Mouse (Mus musculus) hindbrain, embryonic 11.5 days (tissue): ENCODE measurements around the gene Rrm1. TPM values are rescaled to one million over a fixed set of nuclear protein-coding genes. Genes with fewer than 3 reads are reported as not detected.
"Not testable (repeated sequence)": the region's sequence is repeated elsewhere in the genome, so short reads cannot be mapped to it uniquely, and the experiment has no call there.

Experiments used
- ATAC-seq: fragments of 200-750 bp; cut with Nextera tagmentation; 2 replicates; pipeline ENCODE4 v1.8.0; 2017; ENCODE audit warnings: mild to moderate bottlenecking, moderate TSS enrichment, moderate library complexity; ENCODE audit not compliant: low FRiP score
- DNase-seq: peaks from one replicate; pipeline ENCODE4 v3.0.0-alpha.2; 2015; ENCODE audit warnings: low spot score
- H3K27ac ChIP-seq: fragments of 300-500 bp; sonication (generic); 2 replicates; pipeline ENCODE4 v1.5.1; 2014; ENCODE audit warnings: mild to moderate bottlenecking, low read depth, low read length
- H3K27me3 ChIP-seq: fragments of 300-500 bp; sonication (generic); 2 replicates; pipeline ENCODE4 v1.6.1; 2014; ENCODE audit warnings: mild to moderate bottlenecking, low read length, moderate library complexity, mixed read lengths; ENCODE audit not compliant: control insufficient read depth, insufficient read depth
- H3K36me3 ChIP-seq: fragments of 300-500 bp; sonication (generic); 2 replicates; pipeline ENCODE4 v1.6.1; 2014; ENCODE audit warnings: mild to moderate bottlenecking, low read length, moderate library complexity, mixed read lengths; ENCODE audit not compliant: control insufficient read depth, insufficient read depth
- H3K4me1 ChIP-seq: fragments of 300-500 bp; sonication (generic); replicated peaks from 2 replicates; pipeline ENCODE4 v1.6.1; 2014; ENCODE audit warnings: low read length, mixed read lengths; ENCODE audit not compliant: control insufficient read depth, insufficient read depth
- H3K4me2 ChIP-seq: fragments of 300-500 bp; sonication (generic); replicated peaks from 2 replicates; pipeline ENCODE4 v1.6.1; 2014; ENCODE audit warnings: mild to moderate bottlenecking, low read depth, low read length
- H3K4me3 ChIP-seq: fragments of 300-500 bp; sonication (generic); 2 replicates; pipeline ENCODE4 v1.5.1; 2014; ENCODE audit warnings: low read depth, low read length
- H3K9ac ChIP-seq: fragments of 300-500 bp; sonication (generic); 2 replicates; pipeline ENCODE4 v1.6.1; 2014; ENCODE audit warnings: low read depth, low read length
- H3K9me3 ChIP-seq: fragments of 300-500 bp; sonication (generic); 2 replicates; pipeline ENCODE4 v1.6.1; 2016; ENCODE audit warnings: low read length; ENCODE audit not compliant: control insufficient read depth
- WGBS: fragments of 180-500 bp; shearing (Covaris S2); extraction: QIAGEN DNeasy Blood & Tissue Kit; methylation state at CpG from one replicate; pipeline ENCODE4 v1.1.7; 2014; 5-methylcytosine and 5-hydroxymethylcytosine counted together
- polyA plus RNA-seq: library from polyadenylated mRNA; unstranded; fragments of >200 nt; fragmentation: Nextera tagmentation; extraction: Ambion mirVana; gene quantifications from 2 replicates; pipeline ENCODE4 v1.2.1, GENCODE M21; 2014

The Rrm1 gene
- polyA plus RNA-seq, 1 experiment from 2014 or later = 189 TPM

DNA sequence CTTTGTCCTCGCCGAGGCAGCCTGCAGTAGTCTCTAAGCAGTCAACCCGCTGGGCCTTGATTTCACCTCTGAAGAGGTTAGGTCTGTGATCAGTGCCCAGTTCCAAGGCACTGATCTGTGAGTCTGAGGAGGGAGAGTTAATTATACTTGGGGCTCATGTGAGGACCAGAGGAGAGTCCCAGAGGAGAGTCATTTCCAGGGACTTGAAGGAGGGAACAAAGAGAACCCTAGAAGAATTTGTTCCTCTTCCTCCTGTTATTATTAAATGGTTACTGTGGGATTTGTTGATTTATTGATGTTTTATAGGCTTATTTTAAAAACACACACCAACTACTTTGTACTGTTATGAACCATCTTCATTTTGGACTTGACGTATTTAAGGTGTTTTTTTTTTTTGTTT is 40.1 kb downstream of the Rrm1 start, which contains the start of gene Olfr543:
Olfr543 (minus strand) TSS at position 101 of the 400 bp plus-strand sequence.
- no peak for DNase-seq
- no peak for ATAC-seq
- H3K36me3 ChIP-seq = no peaks in the 10 kb centered on the region
- no peak within 1 kb of the TSS for H3K27ac ChIP-seq
- H3K4me1 ChIP-seq = no peaks in the 10 kb centered on the region
- no peak within 1 kb of the TSS for H3K4me3 ChIP-seq
- H3K9ac ChIP-seq = no peak within 1 kb of the TSS
- H3K27me3 ChIP-seq = no peaks in the 10 kb centered on the region
- H3K4me2 ChIP-seq = no peak within 1 kb of the TSS
- H3K9me3 ChIP-seq = no peaks in the 10 kb centered on the region
- 96% methylated on average over 4 of the region's 4 CpGs for WGBS

- no peak overlapping the region for H3K27ac ChIP-seq
- no peak overlapping the region for H3K9ac ChIP-seq
- ATAC-seq (no peak), DNase-seq (no peak)
- H3K4me1 ChIP-seq = no peaks in the 10 kb centered on the region
- no peak overlapping the region for H3K4me2 ChIP-seq
- H3K4me3 ChIP-seq = no peak overlapping the region
- no peaks in the 10 kb centered on the region for H3K36me3 ChIP-seq
- H3K27me3 ChIP-seq = no peaks in the 10 kb centered on the region
- WGBS = 91% methylated on average over 2 of the region's 2 CpGs
- no peaks in the 10 kb centered on the region for H3K9me3 ChIP-seq
Measured at GRCm38 (mm10) chr7:102483665-102484064, 42.2 kb downstream of the Rrm1 start.

DNA sequence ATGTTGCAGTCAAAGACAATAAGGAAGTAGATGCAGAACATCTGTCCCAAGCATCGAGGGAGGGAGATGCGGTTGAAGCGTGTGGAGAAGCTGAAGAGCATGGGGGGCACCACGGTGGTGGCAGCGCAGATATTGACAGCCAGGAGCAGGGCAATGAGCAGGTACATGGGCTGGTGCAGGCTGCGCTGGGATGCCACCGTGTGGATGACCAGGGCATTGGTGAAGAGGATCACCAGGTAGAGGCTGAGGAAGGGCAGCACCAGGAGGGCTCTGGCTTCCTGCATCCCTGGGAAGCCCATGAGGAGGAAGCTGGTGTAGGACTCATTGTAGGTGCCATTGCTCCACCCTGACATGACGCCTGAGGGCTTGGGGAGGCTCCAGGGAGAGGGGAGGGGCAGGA is 43.3 kb downstream of the Rrm1 start:
- DNase-seq, H3K4me2 ChIP-seq, H3K4me1 ChIP-seq, H3K27ac ChIP-seq, H3K4me3 ChIP-seq, ATAC-seq, H3K9ac ChIP-seq, H3K9me3 ChIP-seq, H3K27me3 ChIP-seq, H3K36me3 ChIP-seq: not testable (repeated sequence)
- WGBS = 71% methylated on average over 7 of the region's 8 CpGs

GRCm38 (mm10) chr7:102486105-102486504 is 44.6 kb downstream of the Rrm1 start:
- no peak overlapping the region for H3K4me3 ChIP-seq
- H3K9ac ChIP-seq = no peak overlapping the region
- H3K9me3 ChIP-seq = no peaks in the 10 kb centered on the region
- H3K36me3 ChIP-seq = no peaks in the 10 kb centered on the region
- no peak overlapping the region for H3K27ac ChIP-seq
- no peaks in the 10 kb centered on the region for H3K27me3 ChIP-seq
- H3K4me1 ChIP-seq = no peaks in the 10 kb centered on the region
- DNase-seq = no peak
- no peak for ATAC-seq
- 79% methylated on average over 1 of the region's 1 CpGs for WGBS
- no peak overlapping the region for H3K4me2 ChIP-seq

DNA sequence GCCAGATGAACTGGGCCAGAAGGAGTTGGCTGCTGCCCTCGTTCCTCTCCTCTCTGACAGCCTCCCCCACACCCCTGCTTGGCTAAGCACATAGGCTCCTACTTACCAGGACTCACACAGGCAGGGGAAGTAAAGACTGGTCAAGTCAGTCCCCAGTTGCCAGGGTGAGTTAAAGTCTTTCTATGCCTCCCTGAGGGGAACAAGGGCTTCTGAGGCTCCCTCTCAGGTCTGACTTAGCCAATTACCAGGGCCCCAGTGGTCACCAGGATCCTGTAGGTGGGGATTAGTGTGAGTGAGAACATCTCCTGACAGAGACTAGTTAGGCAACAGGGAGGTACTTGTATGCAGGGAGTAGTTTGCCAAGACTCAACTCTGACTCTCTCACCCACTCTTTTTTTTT is 46.7 kb downstream of the Rrm1 start, which contains the start of gene Olfr544:
Olfr544 (minus strand) TSS at position 153 of the 400 bp plus-strand sequence.
- H3K27ac ChIP-seq = no peak within 1 kb of the TSS
- no peak within 1 kb of the TSS for H3K4me2 ChIP-seq
- no peak within 1 kb of the TSS for H3K9ac ChIP-seq
- no peaks in the 10 kb centered on the region for H3K36me3 ChIP-seq
- ATAC-seq (no peak), DNase-seq (no peak)
- WGBS = 73% methylated on average over 1 of the region's 1 CpGs
- no peaks in the 10 kb centered on the region for H3K27me3 ChIP-seq
- no peaks in the 10 kb centered on the region for H3K9me3 ChIP-seq
- no peak within 1 kb of the TSS for H3K4me3 ChIP-seq
- H3K4me1 ChIP-seq = no peaks in the 10 kb centered on the region

GRCm38 (mm10) chr7:102494416-102494815 is 52.9 kb downstream of the Rrm1 start:
- H3K27ac ChIP-seq, H3K4me1 ChIP-seq, H3K9ac ChIP-seq, H3K9me3 ChIP-seq, H3K27me3 ChIP-seq, H3K4me2 ChIP-seq, H3K36me3 ChIP-seq, H3K4me3 ChIP-seq, ATAC-seq, DNase-seq: not testable (repeated sequence)
- WGBS = 50% methylated on average over 7 of the region's 7 CpGs

DNA sequence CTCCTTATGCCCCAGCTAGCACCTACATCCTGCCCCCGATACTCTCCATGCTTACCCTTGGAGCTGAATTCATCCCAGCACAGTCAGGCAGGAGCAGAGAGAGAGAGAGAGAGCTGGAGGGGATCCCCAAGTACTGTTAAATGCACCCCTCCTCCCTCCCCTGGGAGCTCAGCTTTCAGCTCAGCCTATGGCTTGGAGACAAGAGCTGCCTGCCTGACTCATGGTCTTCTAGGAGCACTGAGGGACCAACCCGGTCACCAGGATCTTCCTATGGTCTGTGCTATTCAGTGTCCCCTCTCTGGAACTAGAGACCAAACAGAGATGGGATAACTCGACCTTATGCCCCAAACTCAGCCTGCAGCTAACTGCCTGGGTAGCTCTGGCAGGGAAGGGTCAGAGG is 58.0 kb downstream of the Rrm1 start, which contains the start of gene Olfr545:
Olfr545 (minus strand) TSS at position 101 of the 400 bp plus-strand sequence.
- no peaks in the 10 kb centered on the region for H3K4me1 ChIP-seq
- ATAC-seq = no peak

GRCm38 (mm10) chr7:102501986-102502385 is 60.5 kb downstream of the Rrm1 start:
- H3K9me3 ChIP-seq = no peaks in the 10 kb centered on the region
- WGBS = 83% methylated on average over 5 of the region's 5 CpGs
- no peak overlapping the region for H3K4me3 ChIP-seq
- H3K4me2 ChIP-seq = no peak overlapping the region
- no peak overlapping the region for H3K27ac ChIP-seq
- no peak overlapping the region for H3K9ac ChIP-seq
- H3K4me1 ChIP-seq = no peaks in the 10 kb centered on the region
- no peaks in the 10 kb centered on the region for H3K27me3 ChIP-seq
- no peak for DNase-seq
- no peaks in the 10 kb centered on the region for H3K36me3 ChIP-seq
- ATAC-seq = no peak

More for the DNA sequence above, 58.0 kb downstream of the Rrm1 start, which contains the start of gene Olfr545:
- WGBS = 72% methylated on average over 3 of the region's 3 CpGs
- Histone ChIP-seq H3K4me2 (no peak within 1 kb of the TSS), H3K9me3 (no peaks in the 10 kb centered on the region), H3K9ac (no peak within 1 kb of the TSS), H3K36me3 (no peaks in the 10 kb centered on the region), H3K4me3 (no peak within 1 kb of the TSS), H3K27ac (no peak within 1 kb of the TSS), H3K27me3 (no peaks in the 10 kb centered on the region)
- DNase-seq = no peak

GRCm38 (mm10) chr7:102506848-102507247 is 65.4 kb downstream of the Rrm1 start:
- Histone ChIP-seq H3K9me3 (no peaks in the 10 kb centered on the region), H3K4me2 (no peak overlapping the region), H3K36me3 (no peaks in the 10 kb centered on the region), H3K27ac (no peak overlapping the region), H3K4me1 (no peaks in the 10 kb centered on the region), H3K4me3 (no peak overlapping the region), H3K27me3 (no peaks in the 10 kb centered on the region), H3K9ac (no peak overlapping the region)
- 54% methylated on average over 3 of the region's 3 CpGs for WGBS
- peak; percentile 85 for DNase-seq
- ATAC-seq = peak; percentile 73
